Mouse (Mus musculus) left cerebral cortex, adult 6 months (tissue): ENCODE measurements around the gene Ahrr. TPM values are rescaled to one million over a fixed set of nuclear protein-coding genes. Genes with fewer than 3 reads are reported as not detected.

Experiments used
- long read RNA-seq, 2 experiments: library from polyadenylated mRNA; unstranded; transcript quantifications; one replicate each; pipeline ENCODE4 v2.0.0; 2019 to 2020
- polyA plus RNA-seq: library from polyadenylated mRNA; unstranded; fragments of <200 nt; fragmentation: Nextera tagmentation; gene quantifications from 2 replicates; pipeline ENCODE4 v1.2.3, GENCODE M21; 2021

Gene Ahrr
- polyA plus RNA-seq, result 0.13 and 0.61 TPM in 2 replicates
- long read RNA-seq, experiment 1, full-length matches to known transcripts, result 1 of 3 reads
- long read RNA-seq, experiment 1, partial matches to known transcripts, result 2 of 3 reads
- long read RNA-seq, experiment 1, other reads (novel, unspliced or antisense), result 0 of 3 reads
- long read RNA-seq, experiment 2, result 0 reads

GRCm38 (mm10) chr13:74292167-74292566 is at the start of gene Ahrr:
Ahrr (minus strand) TSS chr13:74292331.

GRCm38 (mm10) chr13:74317170-74317849 is 25.2 kb upstream of the Ahrr start, which contains the start of gene Pdcd6:
Pdcd6 (minus strand) TSS chr13:74317580.

GRCm38 (mm10) chr13:74208317-74208985 is 83.7 kb downstream of the Ahrr start, which contains the start of gene Exoc3:
Exoc3 (minus strand) TSS chr13:74208732.

Other genes with a start within 250 kb of the Ahrr start
- 0.44 and 0.56 TPM in 2 replicates for gene Cep72, start 230.0 kb downstream of the Ahrr start, polyA plus RNA-seq
- 0.53 and 0.94 TPM in 2 replicates for gene Slc9a3, start 170.9 kb downstream of the Ahrr start, polyA plus RNA-seq
- 34.6 and 34.8 TPM in 2 replicates for gene Exoc3, start 83.6 kb downstream of the Ahrr start, polyA plus RNA-seq
- gene Pdcd6, start 25.2 kb upstream of the Ahrr start, polyA plus RNA-seq, result 157 and 192 TPM in 2 replicates
- 261 and 369 TPM in 2 replicates for gene Sdha, start 57.9 kb upstream of the Ahrr start, polyA plus RNA-seq
- gene Ccdc127, start 58.0 kb upstream of the Ahrr start, polyA plus RNA-seq, result 66.5 and 68.2 TPM in 2 replicates
- gene Lrrc14b, start 71.7 kb upstream of the Ahrr start, polyA plus RNA-seq, result not detected in 2 replicates
- 2.2 and 2.7 TPM in 2 replicates for gene Zfp72, start 98.5 kb upstream of the Ahrr start, polyA plus RNA-seq
- 15.8 and 16.6 TPM in 2 replicates for gene Ftl1-ps1, start 107.4 kb upstream of the Ahrr start, polyA plus RNA-seq
- gene Zfp825, start 201.7 kb upstream of the Ahrr start, polyA plus RNA-seq, result 10.6 and 11.2 TPM in 2 replicates